ENCODE assay signal across 14 mouse cellular contexts in genomic region chr19:36266346-36266745, GRCm38 (mm10).
DNase-seq lines count a peak whose midpoint lies in the region; ATAC-seq lines count a peak whose summit lies in the region.
"Had no signal": no experiment of that assay in that cellular context is flagged by ENCODE, and none has a peak within 500 bp of the region (broad histone marks: within the 10 kb centered on the region; RNA-seq: fewer than 3 reads in every experiment).

No protein-coding gene starts in this region.

- DNase-seq in CD8-positive naive resting alpha-beta T cell, adult 2 months (ENCODE audit: low read depth in 2 of 2, low spot score in 2 of 2) = peak; percentile 10 to 23
- DNase-seq in thymus, postnatal 0 days (ENCODE audit: low spot score) = peak; percentile 59
- DNase-seq in hindbrain, embryonic 10.5 days (ENCODE audit: low spot score) = no peak
- DNase-seq in cerebellum, postnatal 4 days (ENCODE audit: low spot score in 2 of 2) = no peak
- DNase-seq: gastrocnemius, postnatal 10 days; kidney, adult 8-10 months; lung, postnatal 4 days; right cerebral cortex, postnatal 14 days had no signal

- WGBS in heart, embryonic 12.5 days = 57% methylated on average over 8 of the region's 8 CpGs
- 51% methylated on average over 8 of the region's 8 CpGs for WGBS in heart, embryonic 11.5 days (ENCODE audit: insufficient replicate concordance)
- WGBS in liver, embryonic 16.5 days (ENCODE audit: insufficient replicate concordance) = 17% methylated on average over 8 of the region's 8 CpGs
- WGBS in hindbrain, embryonic 10.5 days = 70% methylated on average over 8 of the region's 8 CpGs

- no peaks in the 10 kb centered on the region for H3K27me3 ChIP-seq in heart, embryonic 12.5 days (replicated peaks)
- H3K27me3 ChIP-seq in heart, embryonic 11.5 days (ENCODE audit: control insufficient read depth, insufficient read depth, low read length) = no peaks in the 10 kb centered on the region
- no peaks in the 10 kb centered on the region for H3K27me3 ChIP-seq in liver, embryonic 16.5 days (ENCODE audit: control insufficient read depth, insufficient read depth, low read depth, low read length)
- no peaks in the 10 kb centered on the region for H3K27me3 ChIP-seq in hindbrain, embryonic 10.5 days (ENCODE audit: insufficient read depth, poor library complexity, severe bottlenecking)
- H3K27me3 ChIP-seq: forebrain, embryonic 15.5 days; hindbrain, embryonic 15.5 days had no signal

- H3K4me1 ChIP-seq in heart, embryonic 12.5 days (replicated peaks) = peaks cover 34% of the 10 kb centered on the region
- H3K4me1 ChIP-seq in heart, embryonic 11.5 days (ENCODE audit: control insufficient read depth, insufficient read depth, low read length) = peaks cover 10% of the 10 kb centered on the region; the same call in 1 of the 2 replicates
- H3K4me1 ChIP-seq in liver, embryonic 16.5 days (ENCODE audit: control insufficient read depth, low read depth, low read length) = no peaks in the 10 kb centered on the region
- 0 out of 2 replicates have a peak, but pooled peaks cover 4% of the 10 kb centered on the region for H3K4me1 ChIP-seq in hindbrain, embryonic 10.5 days (replicated peaks)
- H3K4me1 ChIP-seq: forebrain, embryonic 15.5 days; hindbrain, embryonic 15.5 days had no signal

- no peak overlapping the region for H3K4me3 ChIP-seq in heart, embryonic 12.5 days
- H3K4me3 ChIP-seq in heart, embryonic 11.5 days (ENCODE audit: low read depth, low read length) = no peak overlapping the region
- no peak overlapping the region for H3K4me3 ChIP-seq in liver, embryonic 16.5 days (ENCODE audit: low read depth, low read length)
- H3K4me3 ChIP-seq in hindbrain, embryonic 10.5 days = no peak overlapping the region
- H3K4me3 ChIP-seq: forebrain, embryonic 15.5 days; hindbrain, embryonic 15.5 days had no signal

- H3K9ac ChIP-seq in heart, embryonic 12.5 days = no peak overlapping the region
- H3K9ac ChIP-seq in heart, embryonic 11.5 days (ENCODE audit: low read depth, low read length) = no peak overlapping the region
- H3K9ac ChIP-seq in liver, embryonic 16.5 days (ENCODE audit: low read depth, low read length) = no peak overlapping the region
- H3K9ac ChIP-seq: forebrain, embryonic 15.5 days; hindbrain, embryonic 15.5 days had no signal

- no peaks in the 10 kb centered on the region for H3K36me3 ChIP-seq in heart, embryonic 12.5 days
- H3K36me3 ChIP-seq in heart, embryonic 11.5 days (ENCODE audit: control insufficient read depth, insufficient read depth, low read length) = no peaks in the 10 kb centered on the region
- H3K36me3 ChIP-seq in liver, embryonic 16.5 days (ENCODE audit: control insufficient read depth, insufficient read depth) = no peaks in the 10 kb centered on the region
- H3K36me3 ChIP-seq in hindbrain, embryonic 10.5 days = no peaks in the 10 kb centered on the region
- H3K36me3 ChIP-seq: forebrain, embryonic 15.5 days; hindbrain, embryonic 15.5 days had no signal

- peak overlapping the region; percentile 41 for H3K27ac ChIP-seq in heart, embryonic 12.5 days (ENCODE audit: poor library complexity, severe bottlenecking)
- no peak overlapping the region for H3K27ac ChIP-seq in heart, embryonic 11.5 days (ENCODE audit: low read depth, low read length)
- H3K27ac ChIP-seq in liver, embryonic 16.5 days (ENCODE audit: low read length) = no peak overlapping the region
- H3K27ac ChIP-seq in hindbrain, embryonic 10.5 days = no peak overlapping the region
- H3K27ac ChIP-seq: forebrain, embryonic 15.5 days; hindbrain, embryonic 15.5 days had no signal

- H3K4me2 ChIP-seq in heart, embryonic 12.5 days = no peak overlapping the region
- H3K4me2 ChIP-seq in heart, embryonic 11.5 days = no peak overlapping the region
- no peak overlapping the region for H3K4me2 ChIP-seq in liver, embryonic 16.5 days (ENCODE audit: low read depth, low read length)
- H3K4me2 ChIP-seq: forebrain, embryonic 15.5 days; hindbrain, embryonic 15.5 days had no signal

- 0 out of 2 replicates have a peak, but pooled peaks cover 4% of the 10 kb centered on the region for H3K9me3 ChIP-seq in heart, embryonic 12.5 days (replicated peaks)
- H3K9me3 ChIP-seq in heart, embryonic 11.5 days (replicated peaks; ENCODE audit: control insufficient read depth, low read length) = no peaks in the 10 kb centered on the region
- no peaks in the 10 kb centered on the region for H3K9me3 ChIP-seq in liver, embryonic 16.5 days (replicated peaks; ENCODE audit: control insufficient read depth, low read length)
- H3K9me3 ChIP-seq in hindbrain, embryonic 10.5 days = no peaks in the 10 kb centered on the region
- H3K9me3 ChIP-seq: forebrain, embryonic 15.5 days; hindbrain, embryonic 15.5 days had no signal

- no peak for ATAC-seq in heart, embryonic 12.5 days (ENCODE audit: insufficient number of reproducible peaks, low FRiP score)
- no peak for ATAC-seq in heart, embryonic 11.5 days (replicated peaks; ENCODE audit: insufficient number of reproducible peaks, low FRiP score, low TSS enrichment)
- peak; percentile 47; the same call in 1 of the 2 replicates for ATAC-seq in liver, embryonic 16.5 days (ENCODE audit: low read depth)
- no peak for ATAC-seq in cerebellum, adult (ENCODE audit: insufficient number of reproducible peaks, low FRiP score, low TSS enrichment)
- ATAC-seq: forebrain, embryonic 15.5 days had no signal

Comparison
In these comparisons a context has a peak if more than half of its experiments do, and no peak if none do; other contexts are left out.
1. DNase-seq: peak in CD8-positive naive resting alpha-beta T cell, adult 2 months (2 of 2) and thymus, postnatal 0 days (single experiment); none in hindbrain, embryonic 10.5 days (single experiment) and cerebellum, postnatal 4 days (0 of 2).